Mouse (Mus musculus) liver, adult (tissue): Measurements from ENCODE around the gene Bri3.

Experiments
- GATA4 ChIP-seq: IDR thresholded peaks from 2 replicates; pipeline ENCODE4 v1.6.1; 2014; ENCODE audit warnings: mild to moderate bottlenecking, low read length; ENCODE audit not compliant: insufficient replicate concordance

Gene Bri3

DNA sequence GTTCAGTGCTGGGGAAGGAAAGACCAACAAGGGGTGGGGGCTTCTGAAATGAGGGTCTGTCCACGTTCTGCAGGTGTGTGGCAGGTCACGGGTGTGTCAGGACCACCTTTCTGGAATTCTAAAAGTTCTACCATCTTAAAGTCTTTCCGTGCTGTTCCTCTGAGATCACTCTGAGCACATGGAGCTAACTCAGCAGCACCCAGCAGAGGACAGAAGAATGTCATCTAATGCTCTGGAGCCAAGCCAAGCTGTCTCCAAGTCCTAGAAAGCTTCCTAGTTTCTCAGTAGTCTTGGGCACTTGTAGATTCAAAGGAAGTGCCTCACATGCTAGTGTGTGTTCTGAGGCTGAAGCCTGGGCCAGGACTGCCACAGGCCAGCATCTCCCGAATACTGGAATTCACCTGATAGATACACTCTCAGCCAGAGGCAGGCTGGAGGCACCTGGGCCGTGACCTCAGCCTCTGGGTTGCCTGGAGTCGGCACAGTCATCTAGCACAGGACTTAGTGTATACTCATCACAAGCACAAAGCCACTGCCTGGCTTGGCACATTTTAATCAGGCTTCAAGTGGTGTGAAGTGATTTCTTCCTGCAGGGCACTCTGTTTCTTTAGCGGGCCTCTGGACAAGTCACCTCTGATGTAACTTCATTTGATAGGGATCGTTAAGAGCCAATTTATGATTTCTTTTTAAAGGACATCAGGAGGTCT, 23.5 kb downstream of the Bri3 start:
- no peak for TF ChIP-seq GATA4

DNA sequence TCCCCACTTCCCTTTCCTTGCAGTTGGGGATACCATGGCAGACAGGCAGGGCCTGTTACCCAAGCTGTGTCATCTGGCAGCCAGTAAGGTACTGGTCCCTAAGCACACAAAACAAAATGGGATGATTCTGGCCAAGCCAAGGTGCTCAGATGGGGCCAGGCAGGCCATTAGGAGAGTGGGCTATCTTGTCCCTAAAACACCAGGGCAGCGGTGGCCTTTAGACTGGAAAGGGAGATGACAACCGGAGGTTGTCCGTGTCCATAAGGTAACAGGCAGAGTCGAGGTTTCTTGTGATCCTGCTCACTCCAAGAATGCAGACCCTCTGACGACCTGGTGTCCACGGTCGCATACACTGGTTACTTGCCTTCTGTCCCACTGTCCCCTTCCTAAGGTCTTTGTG, 25.7 kb downstream of the Bri3 start:
- no peak for TF ChIP-seq GATA4

DNA sequence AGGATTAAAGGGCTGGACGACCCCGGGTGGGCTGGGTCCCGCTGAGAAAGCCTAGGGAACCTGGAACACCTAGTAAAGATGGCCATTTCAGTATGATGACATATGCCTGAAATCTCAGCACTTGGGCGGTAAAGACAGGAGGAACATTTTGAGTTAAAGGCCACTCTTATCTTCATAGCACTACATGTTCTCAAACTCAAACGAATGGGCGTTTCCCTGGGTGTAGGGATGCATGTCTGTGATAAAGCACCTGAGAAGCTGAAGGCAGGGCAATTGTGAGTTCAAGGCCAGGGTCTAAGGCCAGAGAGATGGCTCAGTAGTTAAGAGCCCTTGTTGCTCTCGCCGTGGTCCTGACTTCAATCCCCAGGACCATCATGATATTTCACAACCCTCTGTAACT, 26.2 kb downstream of the Bri3 start:
- TF ChIP-seq GATA4: no peak

DNA sequence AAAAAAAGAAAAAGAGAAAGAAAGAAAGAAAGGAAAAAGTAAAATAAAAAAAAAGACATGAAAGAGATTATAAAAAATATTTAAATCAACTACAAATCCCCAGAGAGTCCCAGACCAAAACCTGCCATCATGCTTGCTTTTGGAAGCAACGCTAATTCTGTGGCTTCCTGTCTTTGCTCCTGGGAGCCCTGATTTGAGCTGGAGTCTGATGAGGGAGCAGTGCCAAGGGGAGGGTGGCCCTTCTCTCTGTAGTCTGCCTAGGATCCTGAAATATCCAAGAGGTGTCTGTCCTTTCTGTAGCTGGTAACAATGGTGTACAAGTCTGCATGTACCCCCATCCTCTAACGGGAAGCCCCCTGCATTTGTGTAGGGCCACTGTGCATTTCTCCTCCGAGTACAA, 26.9 kb downstream of the Bri3 start:
- no peak for TF ChIP-seq GATA4

DNA sequence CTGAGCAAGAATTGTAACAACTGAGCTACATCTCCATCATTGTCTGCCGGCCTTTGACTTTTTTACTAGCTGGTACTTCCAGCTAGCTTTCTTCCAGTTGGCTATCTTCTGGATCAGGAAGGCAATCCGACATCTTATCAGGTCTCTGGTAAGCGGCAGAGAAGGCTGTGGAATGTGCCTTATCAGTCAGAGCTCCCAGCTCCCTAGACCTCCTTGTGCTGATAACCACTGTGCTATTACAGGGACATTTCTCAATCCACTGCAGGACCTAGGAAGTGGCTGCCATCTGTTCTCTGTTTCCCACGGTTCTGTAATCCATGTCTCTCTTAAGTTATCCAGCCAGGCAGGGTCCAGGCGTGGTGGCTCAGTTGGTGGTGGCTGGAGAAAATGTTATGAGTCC, 27.5 kb downstream of the Bri3 start:
- no peak for TF ChIP-seq GATA4

DNA sequence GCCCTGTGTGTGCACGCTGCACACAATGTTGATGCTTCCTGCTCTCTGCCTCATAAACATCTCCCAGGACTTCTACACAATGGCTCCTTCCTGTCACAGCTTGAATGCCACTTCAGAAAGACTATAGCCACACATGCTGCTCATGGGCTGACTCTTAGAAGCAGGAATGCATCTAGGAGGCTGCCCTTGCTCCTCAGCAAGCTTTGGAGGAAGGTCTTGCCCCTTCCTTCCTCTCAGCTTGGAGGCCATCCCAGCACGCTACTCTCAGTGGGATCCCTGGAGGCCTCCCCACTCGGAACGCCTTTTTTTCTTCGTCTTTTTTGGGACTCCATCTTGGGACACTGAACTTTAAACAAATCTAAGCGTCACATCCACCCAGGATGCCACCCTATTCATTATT, 30.7 kb downstream of the Bri3 start:
- no peak for TF ChIP-seq GATA4

DNA sequence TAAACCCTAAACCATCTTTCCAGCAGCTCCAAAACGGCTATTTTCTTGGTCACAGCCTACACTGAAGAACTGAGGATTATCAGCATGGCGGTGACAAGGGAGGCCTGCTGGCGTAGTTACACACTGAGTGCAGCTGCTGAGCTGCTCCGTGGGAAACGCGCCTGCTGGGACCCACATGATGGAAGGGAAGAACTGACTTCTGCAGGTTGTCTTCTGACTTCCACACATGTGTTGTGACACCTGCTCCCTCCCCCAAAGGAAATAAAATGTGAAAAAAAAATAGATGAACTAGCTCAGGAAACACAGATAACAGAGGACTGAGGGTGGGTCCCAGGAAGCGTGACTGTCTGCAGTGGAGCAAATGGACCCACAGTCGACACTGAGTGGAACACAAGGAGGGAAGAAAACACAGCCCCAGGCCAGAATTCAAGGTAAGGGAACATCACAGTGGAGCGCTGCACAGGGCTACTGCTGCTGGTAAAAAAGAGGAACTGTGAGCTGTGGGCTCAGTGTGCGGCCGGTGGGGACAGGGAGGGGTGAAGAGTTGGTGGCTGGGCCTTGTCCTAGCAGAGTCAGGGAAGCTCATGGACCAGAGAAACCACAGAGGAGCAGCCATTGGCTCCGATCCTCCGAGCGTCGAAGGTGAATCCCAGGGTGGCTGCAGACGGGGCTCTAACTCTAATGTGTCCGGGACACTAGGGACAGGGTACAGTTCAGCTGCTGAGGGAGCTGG, 32.8 kb downstream of the Bri3 start:
- no peak for TF ChIP-seq GATA4

DNA sequence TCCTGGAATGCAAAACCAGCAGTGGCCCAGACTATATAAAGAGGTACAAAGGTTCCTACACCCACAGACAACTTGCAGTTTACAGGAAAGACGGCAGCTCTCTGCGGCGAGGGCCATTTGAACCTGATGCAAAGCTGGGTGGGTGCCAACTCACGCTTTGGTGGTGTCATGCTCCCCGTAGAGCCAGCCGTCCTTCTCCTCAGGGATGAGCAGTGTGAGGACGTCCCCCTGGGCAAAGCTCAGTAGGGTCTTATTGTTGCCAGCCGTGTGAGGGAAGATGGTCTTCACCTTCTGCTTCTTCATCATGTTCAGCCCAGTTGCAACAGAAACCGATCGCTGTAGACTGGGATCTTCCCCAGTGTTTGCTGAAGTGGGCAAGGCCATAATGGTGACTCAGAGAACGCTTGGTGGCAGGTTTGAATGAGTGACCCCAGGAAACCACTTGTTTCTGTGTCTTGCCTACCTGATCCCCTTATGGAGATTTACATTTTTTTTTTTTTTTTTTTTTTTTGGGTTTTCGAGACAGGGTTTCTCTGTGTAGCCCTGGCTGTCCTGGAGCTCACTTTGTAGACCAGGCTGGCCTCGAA, 34.2 kb downstream of the Bri3 start:
- no peak for TF ChIP-seq GATA4

DNA sequence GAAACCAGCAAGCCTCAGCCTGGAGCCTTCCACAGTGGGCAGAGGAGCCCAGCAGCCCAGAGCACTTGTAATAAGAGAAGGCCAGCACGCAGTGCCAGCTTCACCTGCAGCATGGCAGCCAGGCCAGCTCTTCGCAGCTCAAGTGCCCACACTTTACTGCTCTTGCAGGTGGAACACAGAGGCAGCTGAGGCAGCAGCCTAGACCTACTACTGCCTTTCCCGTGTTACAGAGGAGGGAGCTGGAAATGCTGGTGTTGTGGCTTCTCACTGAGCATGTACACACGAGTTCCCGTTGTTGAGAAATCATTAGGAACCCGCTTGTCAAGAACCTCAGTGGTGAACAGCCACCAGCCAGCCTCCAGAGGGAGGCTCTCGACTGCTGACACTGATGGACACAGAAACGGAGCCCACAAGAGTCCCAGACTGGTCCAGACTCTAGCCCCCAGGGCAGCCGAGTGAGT, 34.9 kb downstream of the Bri3 start:
- TF ChIP-seq GATA4: no peak

DNA sequence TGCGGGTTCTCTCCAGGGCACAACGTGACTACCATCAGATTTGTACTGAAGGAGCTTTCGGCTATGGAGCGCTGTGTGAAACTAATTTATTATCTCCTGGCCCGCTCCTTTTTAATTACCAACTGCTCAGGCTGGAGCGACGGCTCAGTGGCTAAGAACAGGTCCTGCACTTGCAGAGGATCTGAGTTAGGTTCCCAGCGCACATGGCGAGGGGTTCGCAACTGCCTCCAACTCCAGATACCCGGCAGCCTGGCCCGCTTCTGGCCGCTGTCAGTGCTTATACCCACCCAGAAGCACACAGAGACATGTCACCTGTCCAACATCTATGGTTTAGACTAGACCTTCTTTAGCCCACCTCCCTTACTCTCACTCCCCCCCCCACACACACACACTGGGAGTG, 35.7 kb downstream of the Bri3 start:
- TF ChIP-seq GATA4: no peak

DNA sequence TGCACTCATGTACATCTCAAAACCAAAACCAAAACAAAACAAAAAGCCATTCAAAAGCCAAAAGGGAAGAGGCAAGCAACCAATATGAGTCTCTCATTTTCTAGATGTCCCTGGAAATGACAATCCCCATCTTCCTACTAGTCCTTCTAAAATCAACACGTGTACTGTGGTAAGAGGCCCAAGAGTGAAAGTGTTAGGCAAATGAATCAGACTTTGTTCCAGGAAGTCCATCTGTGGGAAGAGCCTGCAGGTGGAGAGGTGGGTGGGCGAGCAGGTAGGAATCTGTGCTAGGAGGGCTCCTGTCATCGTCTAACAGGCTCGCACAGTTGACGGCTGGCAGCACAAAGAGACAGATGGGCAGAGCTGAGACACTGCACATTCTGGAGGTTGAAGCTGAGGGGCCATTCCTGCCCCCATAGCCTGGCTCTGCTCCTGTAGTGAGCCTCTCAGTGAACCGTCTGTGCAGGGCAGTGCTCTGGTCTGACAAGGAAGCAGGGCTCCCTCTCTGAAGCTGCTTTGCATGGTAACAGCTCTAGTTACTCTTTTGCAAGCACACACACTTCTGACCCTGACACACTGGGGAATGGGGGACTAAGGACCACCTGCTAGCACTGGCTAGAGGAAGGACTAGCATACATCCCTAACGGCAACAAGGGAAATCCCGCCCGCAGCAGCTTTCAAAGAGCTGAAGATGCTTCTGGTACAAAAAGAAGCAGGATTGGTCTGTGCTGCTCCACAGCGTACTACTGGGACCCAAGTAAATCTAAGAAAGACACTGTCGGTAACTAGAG, 38.4 kb downstream of the Bri3 start:
- TF ChIP-seq GATA4: no peak

DNA sequence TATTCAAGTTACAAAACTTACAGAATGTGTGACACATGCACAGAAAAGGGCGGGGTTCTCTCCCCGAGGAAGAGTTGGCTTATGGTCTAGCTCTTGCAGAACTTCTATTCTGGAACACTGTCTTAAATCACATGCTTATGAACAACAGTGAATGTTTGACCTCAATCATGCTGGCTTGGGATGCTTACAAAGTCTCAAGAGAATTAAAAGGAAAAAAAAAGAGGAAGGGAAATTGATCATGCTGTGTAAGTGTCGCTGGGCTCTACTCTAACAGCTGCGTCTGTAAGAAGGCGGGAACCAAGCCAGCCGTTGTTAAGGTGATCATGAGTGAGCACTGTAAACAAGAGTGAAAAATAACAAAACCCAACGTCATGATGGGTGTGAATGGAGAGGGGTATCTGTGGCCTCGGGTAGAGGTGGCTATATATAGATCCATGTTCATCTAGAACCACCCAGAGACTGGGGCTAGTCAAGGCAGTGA, 39.4 kb downstream of the Bri3 start:
- no peak for TF ChIP-seq GATA4

DNA sequence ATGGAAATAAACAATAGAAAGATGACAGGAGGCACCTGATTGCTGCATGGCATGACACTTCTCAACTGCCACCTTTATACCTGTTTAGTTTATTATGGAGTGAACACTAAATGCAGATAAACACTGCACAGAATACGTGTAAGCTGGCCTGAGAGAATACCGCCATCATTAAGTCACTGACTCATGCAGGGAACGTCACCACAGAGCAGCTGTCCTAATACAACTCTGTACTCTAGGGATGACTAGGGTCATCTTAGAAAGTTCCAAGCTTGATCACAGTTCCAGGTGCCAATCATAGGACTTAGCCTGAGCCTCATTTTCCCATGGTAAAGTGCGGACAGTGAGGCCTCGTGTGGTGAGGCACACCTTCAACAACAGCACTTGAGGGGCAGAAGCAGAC, 40.4 kb downstream of the Bri3 start:
- TF ChIP-seq GATA4: no peak

DNA sequence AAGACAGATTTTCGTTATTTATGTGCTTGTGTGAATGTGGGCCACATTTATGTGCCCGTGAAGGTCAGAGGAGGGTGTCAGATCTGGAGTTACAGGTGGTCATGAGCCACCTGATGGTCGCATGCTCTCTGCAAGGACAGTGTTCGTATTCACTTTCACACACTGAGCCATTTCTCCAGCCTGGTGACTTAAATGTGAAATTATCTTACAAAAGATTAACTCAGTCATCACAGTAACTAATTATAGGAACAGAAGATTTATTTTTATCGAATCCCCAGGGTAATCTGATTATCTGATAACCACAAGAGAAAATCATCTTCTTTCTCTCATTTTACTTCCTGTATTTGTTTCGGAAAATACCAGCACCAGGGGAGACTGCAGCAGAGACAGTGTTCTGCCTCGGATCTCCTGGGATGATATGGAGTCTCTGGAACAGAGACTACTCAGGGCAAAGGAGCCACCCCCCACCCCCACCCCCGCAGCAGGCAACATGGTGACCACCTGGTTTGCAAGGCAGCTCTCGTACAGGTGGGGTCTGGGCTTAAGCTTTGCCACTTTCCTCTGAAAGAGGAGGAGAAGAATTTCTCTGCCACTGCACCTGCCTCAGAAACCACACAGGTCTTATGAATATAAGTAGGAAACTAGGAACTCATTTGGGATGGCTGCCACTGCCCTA, 42.5 kb downstream of the Bri3 start:
- no peak for TF ChIP-seq GATA4

DNA sequence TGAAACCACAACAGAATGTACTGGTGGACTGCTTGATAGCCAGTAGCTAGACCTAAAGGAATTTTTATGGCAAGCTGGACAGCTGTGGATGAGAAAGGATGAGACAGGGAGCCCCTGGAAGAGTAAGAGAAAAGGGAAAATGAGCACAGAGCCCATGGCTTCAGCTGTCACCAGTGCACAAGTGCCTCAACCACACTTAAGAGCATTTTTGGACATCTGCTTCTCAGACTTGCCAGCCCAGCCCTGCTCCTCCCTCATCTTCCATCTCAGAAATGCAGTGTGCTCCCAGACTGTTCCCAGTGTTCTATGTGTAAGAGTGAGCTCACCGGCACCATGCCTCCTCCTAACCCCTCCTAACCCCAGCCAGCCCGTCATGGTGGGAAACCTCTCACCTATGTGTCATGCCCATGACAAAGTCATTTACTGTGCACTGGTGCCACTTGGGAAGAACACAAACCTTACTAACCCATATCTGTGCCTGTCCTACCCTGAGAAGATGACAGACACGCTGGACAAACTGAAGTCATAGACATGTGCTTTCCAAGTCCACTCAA, 43.1 kb downstream of the Bri3 start:
- no peak for TF ChIP-seq GATA4

DNA sequence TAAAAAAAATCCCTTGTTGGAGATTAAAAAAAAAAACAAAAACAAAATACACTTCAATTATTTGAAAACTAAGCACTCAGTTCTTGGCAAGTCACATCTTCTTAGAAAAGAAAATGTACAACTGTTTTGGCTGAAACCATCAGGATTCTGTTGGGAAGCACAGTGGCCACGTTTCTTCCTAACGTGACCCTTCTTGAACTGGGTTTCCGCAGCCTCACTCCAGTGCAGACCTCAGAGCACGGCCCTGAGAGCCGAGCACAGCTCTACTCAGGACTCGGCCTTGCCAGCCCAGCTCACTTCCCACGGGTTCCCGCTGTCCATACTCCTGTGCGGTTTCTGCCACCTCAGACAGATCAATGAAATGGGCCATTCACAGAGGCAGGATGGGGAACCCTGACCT, 44.2 kb downstream of the Bri3 start:
- TF ChIP-seq GATA4: no peak
